Mouse (Mus musculus): ENCODE measurements around the gene Sbno1. TPM values are rescaled to one million over a fixed set of nuclear protein-coding genes. Genes with fewer than 3 reads are reported as not detected.
A peak's percentile ranks its signal among the peaks of the same experiment; 100 is the strongest.

The Sbno1 gene
- total and polyA plus RNA-seq, 3 experiments, result 32.4 to 500 (median 38.8) TPM

DNA sequence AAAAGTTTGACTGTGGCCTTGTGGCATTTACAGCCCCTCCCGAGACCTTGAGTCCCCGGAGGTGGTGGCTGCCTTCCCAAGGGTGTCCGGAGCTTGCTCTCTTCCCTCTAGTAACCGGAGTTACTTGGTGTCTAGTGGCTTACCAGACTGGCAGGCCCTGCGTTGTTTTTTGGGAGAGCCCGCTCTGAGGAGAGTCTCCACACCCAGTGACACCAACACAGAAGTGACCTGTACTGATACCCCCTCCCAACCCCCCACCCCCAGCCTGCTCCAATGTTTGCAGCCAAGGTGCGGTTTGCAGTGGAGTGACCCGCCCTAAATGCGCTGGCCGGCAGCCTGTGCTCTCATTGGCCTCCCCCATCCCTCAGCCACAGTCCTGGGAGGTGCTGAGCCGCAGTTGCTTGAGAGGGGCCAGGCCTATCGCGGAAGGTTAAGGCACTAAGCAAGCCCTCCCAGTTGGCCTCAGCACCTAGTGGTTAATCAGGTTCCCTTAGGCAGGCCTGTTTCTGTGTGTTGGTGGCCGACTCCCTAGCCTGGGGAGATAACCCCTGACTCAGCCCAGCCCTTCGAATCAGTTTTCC lies 20.6 kb upstream of the Sbno1 start:
- DNase-seq (ENCODE audit: low read depth, low spot score), result peak; percentile 86

DNA sequence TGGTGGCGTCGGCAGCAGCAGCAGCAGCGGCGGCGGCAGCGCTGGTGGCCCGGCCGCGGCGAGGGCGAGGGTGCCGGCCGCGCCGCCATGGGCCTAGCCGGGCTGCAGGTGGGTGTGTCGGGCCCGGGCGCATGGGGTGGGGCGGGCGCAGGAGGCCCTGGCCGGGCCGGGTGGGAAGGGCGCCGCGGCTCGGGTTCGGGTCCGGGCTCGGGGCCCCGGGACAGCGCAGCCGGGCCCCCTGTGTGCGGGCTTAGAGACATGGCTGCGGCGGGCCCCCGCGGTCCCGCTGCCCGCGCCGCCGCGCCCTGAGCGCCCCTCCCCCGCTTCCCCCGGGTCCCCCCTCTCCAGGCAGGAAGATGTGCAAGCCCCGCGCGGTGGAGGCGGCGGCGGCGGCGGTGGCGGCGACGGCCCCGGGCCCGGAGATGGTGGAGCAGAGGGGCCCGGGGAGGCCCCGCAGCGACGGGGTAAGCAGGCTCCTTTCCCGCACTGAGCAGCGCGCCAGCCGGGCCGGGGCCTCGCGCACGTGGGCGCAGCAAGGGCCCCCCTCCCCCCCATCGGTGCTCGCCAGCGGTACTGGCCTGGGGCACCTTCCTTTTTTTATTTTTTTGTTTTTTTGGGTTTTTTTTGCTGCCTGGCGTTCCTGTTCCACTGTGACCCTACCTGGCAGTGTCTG lies 20.0 kb upstream of the Sbno1 start:
- TF ChIP-seq SMC3 (IDR thresholded peaks at IDR 0.05; ENCODE audit: low read depth, low read length) (no peak), SIN3A (IDR thresholded peaks at IDR 0.05; ENCODE audit: low read length) (no peak; the same call in 1 of the 2 replicates), MYC (IDR thresholded peaks at IDR 0.05; ENCODE audit: low read depth, low read length) (peak; percentile 81), MXI1 (IDR thresholded peaks at IDR 0.05; ENCODE audit: low read depth, low read length) (peak; percentile 86), POLR2A (IDR thresholded peaks at IDR 0.05; ENCODE audit: control insufficient read depth in 1 of 2, insufficient read depth in 1 of 2, low read depth in 1 of 2, low read length in 2 of 2, poor library complexity in 1 of 2) (peak in 1 of 2 experiments; percentile 33; a peak in 1 of 4 replicates), MAX (IDR thresholded peaks at IDR 0.05; ENCODE audit: low read length) (peak; percentile 77), USF1 (IDR thresholded peaks at IDR 0.05; ENCODE audit: low read depth, low read length) (0 out of 2 replicates have a peak, but pooled peaks have one; percentile 17), UBTF (IDR thresholded peaks at IDR 0.05; ENCODE audit: borderline replicate concordance, insufficient read depth, low read depth, low read length) (peak; percentile 64; the same call in 1 of the 2 replicates), ZKSCAN1 (IDR thresholded peaks at IDR 0.05; ENCODE audit: low read depth, low read length) (no peak)
- Histone ChIP-seq H3K79me2 (ENCODE audit: control insufficient read depth, insufficient read depth, low read length, poor library complexity) (peaks cover 52% of the 10 kb centered on the region), H3K27ac (ENCODE audit: control insufficient read depth, low read depth, low read length) (peak overlapping the region; percentile 86), H3K4me1 (ENCODE audit: control insufficient read depth in 1 of 2, insufficient read depth in 2 of 2, low read length in 2 of 2) (peaks cover 8 to 32% of the 10 kb centered on the region in 2 experiments), H3K4me3 (ENCODE audit: control insufficient read depth in 1 of 2, insufficient read depth in 1 of 2, low read depth in 2 of 2, low read length in 2 of 2) (peak overlapping the region; percentile 89 to 96), H3K36me3 (ENCODE audit: control insufficient read depth in 1 of 2, insufficient read depth in 2 of 2, low read length in 2 of 2) (peaks cover 20 to 47% of the 10 kb centered on the region in 2 experiments), H3K9me3 (replicated peaks; ENCODE audit: insufficient read depth, low read length) (no peaks in the 10 kb centered on the region), H3K27me3 (ENCODE audit: control insufficient read depth in 1 of 2, insufficient read depth in 2 of 2, low read length in 2 of 2) (no peaks in the 10 kb centered on the region), H3K9ac (ENCODE audit: control insufficient read depth, low read depth, low read length, poor library complexity, severe bottlenecking) (peak overlapping the region; percentile 98)
- no peak for DNase-seq (ENCODE audit: low read depth, low spot score)

More for the DNA sequence above, 20.6 kb upstream of the Sbno1 start:
- Histone ChIP-seq H3K27ac (ENCODE audit: control insufficient read depth, low read depth, low read length) (peak overlapping the region; percentile 86), H3K36me3 (ENCODE audit: control insufficient read depth in 1 of 2, insufficient read depth in 2 of 2, low read length in 2 of 2) (peaks cover 20 to 44% of the 10 kb centered on the region in 2 experiments), H3K4me1 (ENCODE audit: control insufficient read depth in 1 of 2, insufficient read depth in 2 of 2, low read length in 2 of 2) (peaks cover 8 to 32% of the 10 kb centered on the region in 2 experiments), H3K9me3 (replicated peaks; ENCODE audit: insufficient read depth, low read length) (no peaks in the 10 kb centered on the region), H3K4me3 (ENCODE audit: control insufficient read depth in 1 of 2, insufficient read depth in 1 of 2, low read depth in 2 of 2, low read length in 2 of 2) (peak overlapping the region; percentile 89 to 96), H3K27me3 (ENCODE audit: control insufficient read depth in 1 of 2, insufficient read depth in 2 of 2, low read length in 2 of 2) (no peaks in the 10 kb centered on the region), H3K9ac (ENCODE audit: control insufficient read depth, low read depth, low read length, poor library complexity, severe bottlenecking) (peak overlapping the region; percentile 98), H3K79me2 (ENCODE audit: control insufficient read depth, insufficient read depth, low read length, poor library complexity) (peaks cover 52% of the 10 kb centered on the region)
- TF ChIP-seq USF2 (IDR thresholded peaks at IDR 0.05; ENCODE audit: borderline replicate concordance in 1 of 2, insufficient read depth in 1 of 2, low read depth in 1 of 2, low read length in 2 of 2) (no peak), MAX (IDR thresholded peaks at IDR 0.05; ENCODE audit: low read length) (no peak), CHD1 (IDR thresholded peaks at IDR 0.05; ENCODE audit: low read depth, low read length) (no peak), MAFK (IDR thresholded peaks at IDR 0.05; ENCODE audit: borderline replicate concordance, low read depth, low read length) (no peak), TBP (IDR thresholded peaks at IDR 0.05; ENCODE audit: low read depth, low read length) (0 out of 2 replicates have a peak, but pooled peaks have one; percentile 19), NELFE (IDR thresholded peaks at IDR 0.05; ENCODE audit: low read depth, low read length) (0 out of 2 replicates have a peak, but pooled peaks have one; percentile 2), RCOR1 (IDR thresholded peaks at IDR 0.05; ENCODE audit: low read depth, low read length) (no peak), TCF12 (IDR thresholded peaks at IDR 0.05; ENCODE audit: low read depth, low read length) (no peak), HCFC1 (IDR thresholded peaks at IDR 0.05; ENCODE audit: low read depth, low read length) (peak; percentile 21; the same call in 1 of the 2 replicates), CHD2 (IDR thresholded peaks at IDR 0.05; ENCODE audit: low read length) (no peak), NRF1 (IDR thresholded peaks at IDR 0.05; ENCODE audit: insufficient read depth, low read depth, low read length, poor library complexity, severe bottlenecking) (no peak), MYC (IDR thresholded peaks at IDR 0.05; ENCODE audit: low read depth, low read length) (no peak), SIN3A (IDR thresholded peaks at IDR 0.05; ENCODE audit: low read length) (peak; percentile 71), UBTF (IDR thresholded peaks at IDR 0.05; ENCODE audit: borderline replicate concordance, insufficient read depth, low read depth, low read length) (no peak; the same call in 1 of the 2 replicates), USF1 (IDR thresholded peaks at IDR 0.05; ENCODE audit: low read depth, low read length) (no peak), GABPA (IDR thresholded peaks at IDR 0.05; ENCODE audit: low read depth, low read length) (no peak), POLR2AphosphoS2 (IDR thresholded peaks at IDR 0.05; ENCODE audit: low read length) (no peak), JUND (IDR thresholded peaks at IDR 0.05; ENCODE audit: low read depth, low read length) (no peak), POLR2A (IDR thresholded peaks at IDR 0.05; ENCODE audit: control insufficient read depth in 1 of 2, insufficient read depth in 1 of 2, low read depth in 1 of 2, low read length in 2 of 2, poor library complexity in 1 of 2) (peak in 1 of 2 experiments; percentile 56; a peak in 1 of 4 replicates), TAL1 (IDR thresholded peaks at IDR 0.05; ENCODE audit: low read length) (no peak), POLR2AphosphoS5 (IDR thresholded peaks at IDR 0.05; ENCODE audit: borderline replicate concordance, low read depth, low read length) (no peak), CTCF (IDR thresholded peaks at IDR 0.05 in 2 of 3, conservative IDR thresholded peaks at IDR 0.05 in 1 of 3; ENCODE audit: control insufficient read depth in 1 of 3, insufficient read depth in 1 of 3, low read depth in 2 of 3, low read length in 3 of 3, poor library complexity in 1 of 3, severe bottlenecking in 1 of 3) (no peak), ZC3H11A (IDR thresholded peaks at IDR 0.05; ENCODE audit: low read depth, low read length) (no peak), ETS1 (IDR thresholded peaks at IDR 0.05; ENCODE audit: low read depth, low read length) (no peak), ELF1 (IDR thresholded peaks at IDR 0.05; ENCODE audit: low read depth, low read length) (no peak), ZMIZ1 (IDR thresholded peaks at IDR 0.05; ENCODE audit: low read depth, low read length) (no peak), RAD21 (IDR thresholded peaks at IDR 0.05; ENCODE audit: low read depth, low read length) (no peak), MYB (IDR thresholded peaks at IDR 0.05; ENCODE audit: low read depth, low read length) (no peak), KAT2A (conservative IDR thresholded peaks at IDR 0.05; ENCODE audit: low read depth, low read length) (no peak)

All from MEL (cell line).